Mouse (Mus musculus): ENCODE data around the gene Pex14. TPM values are rescaled to one million over a fixed set of nuclear protein-coding genes. Genes with fewer than 3 reads are reported as not detected.

Gene Pex14
- total RNA-seq, 2 experiments from 2014 or later = 18.6 to 20.2 TPM

GRCm38 (mm10) chr4:148962096-148962495 lies 137.6 kb downstream of the Pex14 start:
- DNase-seq = no peak
- intact Hi-C loops (cut with DNase I) = loop anchor here (5.0 kb wide), 1 partner anchor 70 kb away; no protein-coding TSS in a partner anchor

- DNase-seq = no peak
- intact Hi-C loops (cut with DNase I) = loop anchor here (5.0 kb wide), 1 partner anchor 71 kb away; no protein-coding TSS in a partner anchor
Measured at GRCm38 (mm10) chr4:148961081-148961480, 138.6 kb downstream of the Pex14 start.

DNA sequence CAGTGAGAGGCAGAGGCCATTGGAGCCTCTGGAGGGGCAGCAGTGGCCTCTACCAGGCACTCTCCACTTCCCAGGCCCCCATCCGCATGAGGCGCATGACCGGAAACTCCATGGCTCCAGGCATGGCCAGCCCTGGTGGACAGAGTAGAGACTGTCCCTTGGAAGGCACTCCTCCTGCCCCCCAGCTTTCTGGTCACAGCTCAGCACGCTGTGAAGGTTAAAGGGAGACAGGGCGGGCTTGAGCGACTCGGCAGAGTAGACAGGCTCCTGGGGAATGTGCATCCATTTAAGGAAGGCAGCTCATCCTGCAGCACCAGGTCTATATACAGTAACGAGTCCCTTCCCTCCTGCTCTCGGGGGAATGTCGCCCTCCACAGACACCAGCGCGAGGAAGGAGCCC lies 139.7 kb downstream of the Pex14 start:
- intact Hi-C loops (cut with DNase I) = loop anchor here (5.0 kb wide), 1 partner anchor 72 kb away; no protein-coding TSS in a partner anchor
- DNase-seq = no peak

GRCm38 (mm10) chr4:148955131-148955813 lies 144.4 kb downstream of the Pex14 start:
- DNase-seq = peak; percentile 65 to 70
- intact Hi-C loops (cut with DNase I) = no loop called here

DNA sequence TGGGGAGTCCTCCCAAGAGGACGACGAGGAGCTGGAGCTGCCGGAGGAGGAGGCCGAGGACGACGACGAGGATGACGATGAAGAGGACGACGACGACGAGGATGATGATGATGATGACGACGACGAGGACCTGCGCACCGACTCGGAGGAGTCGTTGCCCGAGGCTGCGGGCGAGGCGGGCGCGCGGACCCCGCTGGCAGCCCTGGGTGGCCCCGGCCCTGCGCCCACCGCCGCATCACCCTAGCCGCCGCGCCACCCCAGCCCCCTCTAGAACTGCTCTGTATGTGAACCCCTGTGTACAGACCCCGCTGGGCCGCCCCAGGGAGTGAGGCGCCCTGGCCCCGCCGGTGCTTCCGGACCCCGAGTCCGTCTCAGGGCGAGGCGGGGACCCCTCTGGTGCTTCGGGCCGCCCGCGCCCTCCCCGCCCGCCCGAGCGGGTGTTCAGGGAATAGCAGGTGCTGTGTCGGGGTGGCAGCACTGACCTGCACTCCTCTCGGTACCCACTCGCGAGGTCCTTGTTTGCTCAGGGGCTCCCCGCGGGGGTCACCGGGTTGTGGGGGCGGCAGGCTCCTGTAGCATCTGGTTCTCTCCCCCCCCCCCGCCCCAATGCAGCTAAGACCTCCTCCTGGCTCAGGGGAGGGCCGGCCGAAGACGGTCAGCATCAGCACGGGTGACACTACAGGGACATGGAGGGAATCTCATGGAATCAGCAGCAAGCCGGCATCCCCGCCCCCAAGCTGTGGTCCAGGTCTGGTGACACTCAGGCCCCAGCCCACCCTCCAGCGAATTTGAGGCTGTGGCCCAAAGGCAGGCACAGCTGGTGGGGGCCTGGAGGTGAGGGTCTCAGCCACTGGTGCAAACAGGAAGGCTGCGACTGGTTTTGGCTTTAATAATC lies 147.1 kb downstream of the Pex14 start:
- no peak for DNase-seq
- intact Hi-C loops (cut with DNase I) = no loop called here

GRCm38 (mm10) chr4:148951821-148952291 lies 147.8 kb downstream of the Pex14 start:
- intact Hi-C loops (cut with DNase I) = no loop called here
- DNase-seq = no peak

DNA sequence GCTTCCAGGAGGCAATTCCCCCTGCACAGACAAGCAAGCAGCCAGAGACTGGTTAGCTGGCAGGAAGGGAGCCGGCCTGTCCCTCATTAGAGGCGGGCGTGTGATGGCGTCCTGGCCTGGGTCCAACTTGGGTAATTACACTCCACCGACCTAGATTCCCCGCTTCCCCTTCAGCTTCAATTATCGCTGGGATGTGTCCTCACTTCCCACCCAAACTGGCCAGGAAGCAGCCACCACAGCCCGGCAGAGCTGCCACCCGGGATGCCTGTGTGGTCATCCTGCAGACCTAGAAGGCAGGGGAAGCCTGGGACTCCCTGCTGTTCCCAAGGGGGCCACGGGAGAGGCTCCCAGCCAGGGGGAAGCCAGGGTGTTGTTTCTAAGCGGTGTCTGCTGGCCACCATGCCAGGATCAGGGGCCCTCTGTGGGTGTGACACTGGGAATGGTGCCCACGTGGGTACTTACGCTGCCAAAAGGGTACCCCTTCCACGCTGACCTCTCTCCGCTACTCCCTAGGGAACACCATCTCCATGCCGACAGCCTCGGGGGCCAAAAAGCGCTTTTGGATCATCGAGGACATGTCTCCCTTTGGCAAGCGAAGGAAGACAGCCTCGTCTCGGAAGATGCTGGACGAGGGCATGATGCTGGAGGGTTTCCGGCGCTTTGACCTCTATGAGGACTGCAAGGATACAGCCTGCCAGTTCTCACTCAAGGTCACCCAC lies 148.6 kb downstream of the Pex14 start:
- DNase-seq = peak; percentile 57 to 63
- intact Hi-C loops (cut with DNase I) = no loop called here

DNA sequence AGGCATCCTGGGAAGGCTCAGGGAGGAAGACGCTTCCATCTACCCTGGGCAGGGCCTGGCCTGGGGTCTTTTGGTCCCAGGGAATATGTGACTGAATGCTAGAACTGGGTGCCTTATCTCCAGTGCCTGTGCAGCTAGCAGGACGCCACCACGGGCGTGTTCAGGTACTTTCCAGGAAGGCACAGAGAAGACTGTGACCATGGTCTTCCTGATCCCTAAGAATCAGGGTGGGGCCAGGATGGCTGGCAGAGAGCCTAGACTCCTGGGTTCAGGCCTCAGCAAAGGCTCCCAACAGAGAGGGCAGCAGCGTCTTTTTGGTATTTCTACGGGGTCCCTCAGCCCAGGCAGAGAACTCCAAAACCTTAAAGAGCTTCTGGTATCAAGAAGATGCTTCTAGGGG lies 149.2 kb downstream of the Pex14 start:
- intact Hi-C loops (cut with DNase I) = no loop called here

DNA sequence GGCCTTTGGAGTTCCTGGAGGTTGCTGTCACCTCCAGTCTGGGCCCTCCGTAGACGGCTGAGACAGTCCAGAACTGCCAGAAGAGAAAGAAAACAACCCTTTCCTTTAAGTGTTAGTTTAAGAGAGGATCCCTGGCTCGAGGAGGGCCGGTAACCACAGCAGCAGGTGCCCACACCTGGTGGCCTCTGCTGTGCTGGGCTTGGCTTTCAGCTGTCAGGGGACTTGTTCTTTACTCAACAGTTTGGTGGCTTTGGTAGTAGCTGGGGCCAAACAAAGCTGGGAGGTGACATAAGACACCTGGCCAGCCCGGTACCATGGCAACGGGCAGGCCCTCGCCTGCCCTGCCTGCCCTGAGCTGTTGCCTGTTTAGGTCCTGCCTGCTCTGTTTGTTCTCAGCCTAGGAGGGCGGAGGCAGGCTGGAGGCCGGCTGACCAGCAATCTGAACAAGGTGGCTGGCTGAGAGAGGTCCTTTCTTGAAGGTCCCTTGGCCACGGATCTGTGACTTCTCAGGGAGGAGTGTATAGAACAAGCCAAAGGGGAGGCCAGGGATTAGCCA lies 151.8 kb downstream of the Pex14 start:
- no peak for DNase-seq
- intact Hi-C loops (cut with DNase I) = no loop called here

More for the DNA sequence above, 149.2 kb downstream of the Pex14 start:
- DNase-seq = no peak

DNA sequence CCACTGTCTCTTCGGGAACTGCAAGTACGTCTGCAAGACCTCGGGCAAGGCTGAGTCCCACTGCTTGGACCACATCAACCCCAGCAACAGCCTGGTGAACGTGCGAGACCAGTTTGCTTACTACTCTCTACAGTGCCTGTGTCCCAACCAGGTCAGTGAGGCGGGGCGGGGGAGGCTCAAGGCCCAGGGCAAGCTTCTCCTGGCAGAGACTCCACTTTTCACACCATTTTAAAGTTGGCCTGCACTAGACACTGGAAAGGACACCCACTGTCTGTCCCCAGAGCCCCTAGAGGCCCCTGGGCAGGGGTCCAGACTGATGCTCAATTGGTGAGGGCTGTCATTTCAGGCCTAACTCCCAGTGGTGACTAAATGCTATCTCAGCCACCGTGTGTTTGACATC lies 153.6 kb downstream of the Pex14 start:
- intact Hi-C loops (cut with DNase I) = no loop called here
- no peak for DNase-seq

DNA sequence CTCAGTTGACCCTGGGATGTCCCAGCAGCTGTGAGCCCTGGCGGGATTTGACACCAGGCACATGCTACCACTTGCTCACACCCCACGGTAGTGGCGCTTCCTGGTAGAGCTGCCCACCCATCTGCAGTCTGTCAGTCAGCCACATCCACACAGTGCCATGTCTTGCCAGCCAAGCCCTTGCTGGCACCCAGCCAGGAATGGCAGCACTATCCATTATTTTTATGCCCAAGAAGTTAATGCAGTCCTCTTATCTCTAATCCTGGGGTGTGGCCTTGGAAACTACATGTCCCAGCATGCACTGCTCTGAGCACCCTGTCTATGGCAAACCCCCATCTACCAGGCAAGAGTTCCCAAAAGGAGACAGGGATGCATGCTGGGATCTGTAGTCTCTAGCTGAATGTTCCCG lies 154.2 kb downstream of the Pex14 start:
- intact Hi-C loops (cut with DNase I) = no loop called here
- DNase-seq = no peak

DNA sequence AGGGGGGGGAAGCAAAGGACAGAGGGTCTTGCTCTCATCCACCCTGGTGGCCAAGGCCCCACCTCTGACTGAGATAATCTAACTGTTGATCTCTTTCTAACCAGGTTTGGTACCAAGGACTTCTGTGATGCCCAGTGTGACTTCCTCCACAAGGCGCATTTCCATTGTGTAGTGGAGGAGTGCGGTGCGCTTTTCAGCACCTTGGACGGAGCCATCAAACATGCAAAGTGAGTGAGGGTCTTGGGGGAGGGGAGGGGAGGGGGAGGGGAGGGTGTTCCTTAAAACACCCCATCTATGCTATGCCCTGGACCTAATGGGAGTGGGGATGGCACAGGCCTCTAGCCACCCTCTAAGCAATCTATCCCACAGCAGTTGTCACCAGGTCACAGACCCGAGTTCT lies 156.6 kb downstream of the Pex14 start:
- intact Hi-C loops (cut with DNase I) = no loop called here
- no peak for DNase-seq

DNA sequence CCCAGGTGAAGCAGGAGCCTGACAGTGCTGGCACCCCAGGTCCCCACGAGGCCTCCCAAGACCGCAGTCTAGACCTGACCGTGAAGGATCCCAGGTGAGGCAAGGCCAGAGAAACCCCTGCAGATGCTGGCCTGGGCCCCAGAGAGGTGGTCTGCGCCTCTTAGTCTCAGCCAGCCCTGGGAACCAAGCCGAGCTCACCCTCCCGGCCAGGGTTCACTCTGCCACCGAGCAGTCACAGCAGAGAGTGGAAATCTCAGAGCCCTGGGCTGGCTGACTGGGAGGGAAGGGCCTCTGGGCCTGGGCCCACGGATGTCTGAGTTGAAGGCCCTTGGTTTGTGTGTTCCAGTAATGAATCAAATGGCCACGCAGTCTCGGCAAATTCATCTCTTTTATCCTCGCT lies 158.4 kb downstream of the Pex14 start:
- DNase-seq = no peak
- intact Hi-C loops (cut with DNase I) = no loop called here

- intact Hi-C loops (cut with DNase I) = no loop called here
- peak; percentile 47 to 51 for DNase-seq
Measured at GRCm38 (mm10) chr4:148940674-148941211, 158.9 kb downstream of the Pex14 start.

- intact Hi-C loops (cut with DNase I) = no loop called here
- DNase-seq = no peak
Measured at GRCm38 (mm10) chr4:148938546-148938945, 161.1 kb downstream of the Pex14 start.

GRCm38 (mm10) chr4:148936727-148937126 lies 162.9 kb downstream of the Pex14 start:
- DNase-seq = peak; percentile 49 to 58
- intact Hi-C loops (cut with DNase I) = no loop called here

DNA sequence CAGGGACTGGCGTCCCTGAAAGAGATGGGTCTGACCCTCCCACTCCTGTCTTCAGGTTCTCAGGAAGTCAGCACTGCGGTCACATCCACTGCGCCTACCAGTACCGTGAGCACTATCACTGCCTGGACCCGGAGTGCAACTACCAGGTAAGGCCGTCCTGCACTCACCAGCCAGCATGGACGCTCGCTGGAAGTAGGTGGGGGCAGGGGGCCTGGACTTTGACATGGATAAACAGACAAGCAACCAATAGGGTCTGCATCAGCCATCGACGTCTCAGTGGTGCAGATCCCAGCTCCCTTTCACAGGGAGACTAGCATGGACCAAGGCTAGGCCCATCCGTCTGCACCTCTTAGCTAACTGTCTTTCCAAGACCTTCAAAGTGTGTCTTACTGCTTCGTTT lies 163.6 kb downstream of the Pex14 start:
- intact Hi-C loops (cut with DNase I) = no loop called here
- no peak for DNase-seq

DNA sequence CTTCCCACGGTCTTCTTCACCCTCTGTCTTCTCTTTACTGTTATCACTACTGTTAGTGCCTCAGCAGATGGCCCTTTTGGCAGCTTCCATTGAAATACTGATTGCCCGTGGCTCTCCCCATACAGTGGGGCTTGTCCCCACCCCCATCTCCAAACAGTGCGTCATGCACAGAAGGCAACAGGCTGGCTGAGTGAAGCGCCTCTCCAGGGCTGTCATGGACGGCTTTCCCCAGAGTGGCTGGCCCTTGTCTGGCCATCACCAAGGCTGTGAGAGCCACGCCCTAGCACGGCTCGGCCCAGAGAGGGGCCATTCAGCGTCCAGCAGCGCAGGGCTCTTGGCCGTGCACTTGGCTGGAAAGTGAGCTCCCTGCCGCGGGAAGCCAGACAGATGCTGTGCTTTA lies 164.5 kb downstream of the Pex14 start:
- DNase-seq = peak; percentile 48 to 51
- intact Hi-C loops (cut with DNase I) = no loop called here

DNA sequence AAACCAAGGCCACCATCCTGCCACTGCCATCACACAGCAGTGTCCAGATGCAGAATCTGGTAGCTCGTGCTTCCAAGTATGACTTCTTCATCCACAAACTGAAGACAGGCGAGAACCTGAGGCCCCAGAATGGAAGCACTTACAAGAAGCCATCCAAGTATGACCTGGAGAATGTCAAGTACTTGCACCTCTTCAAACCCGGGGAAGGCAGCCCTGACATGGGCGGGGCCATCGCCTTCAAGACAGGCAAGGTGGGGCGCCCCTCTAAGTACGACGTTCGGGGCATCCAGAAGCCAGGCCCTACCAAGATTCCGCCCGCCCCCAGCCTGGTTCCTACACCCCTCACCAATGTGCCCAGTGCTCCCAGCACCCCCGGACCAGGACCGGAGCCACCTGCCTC lies 166.6 kb downstream of the Pex14 start:
- no peak for DNase-seq
- intact Hi-C loops (cut with DNase I) = no loop called here

DNA sequence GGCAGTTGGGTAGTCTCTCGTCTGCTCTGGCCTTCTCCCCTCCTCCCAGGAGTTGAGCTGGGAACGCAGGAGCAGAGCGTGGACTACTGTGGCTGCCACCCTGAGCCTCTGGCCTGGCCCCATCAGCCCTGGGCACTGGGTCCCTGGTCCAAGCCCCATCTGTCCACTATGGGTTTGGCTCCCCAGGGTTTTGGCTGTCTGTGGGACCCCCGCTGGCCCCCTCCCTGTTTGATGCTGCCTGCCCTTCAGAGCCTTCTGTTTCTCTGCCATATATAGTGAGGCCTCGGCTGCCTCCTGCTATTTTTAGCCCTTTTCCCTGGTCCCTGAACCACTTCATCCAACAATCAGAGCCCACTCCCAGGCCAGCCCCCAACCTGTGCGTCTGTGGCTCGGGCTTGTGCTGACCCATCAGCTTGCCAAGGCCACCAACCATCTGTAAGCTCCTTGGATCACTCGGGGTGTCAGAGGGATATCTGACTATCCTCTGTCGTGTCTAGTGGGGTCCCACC lies 168.9 kb downstream of the Pex14 start:
- no peak for DNase-seq
- intact Hi-C loops (cut with DNase I) = no loop called here
